Mouse (Mus musculus) neural tube, embryonic 11.5 days (tissue): ENCODE results near the gene Cwc25. TPM values are rescaled to one million over a fixed set of nuclear protein-coding genes. Genes with fewer than 3 reads are reported as not detected.

ENCODE experiments used
- ATAC-seq: fragments of 200-750 bp; cut with Nextera tagmentation; 2 replicates; pipeline ENCODE4 v1.8.0; 2017; ENCODE audit warnings: moderate number of reproducible peaks, mild to moderate bottlenecking, moderate TSS enrichment, moderate library complexity; ENCODE audit not compliant: insufficient read depth, low FRiP score, low TSS enrichment
- DNase-seq: peaks from one replicate; pipeline ENCODE4 v3.0.0-alpha.2; 2015; ENCODE audit warnings: low spot score
- H3K27ac ChIP-seq: fragments of 300-500 bp; sonication (generic); 2 replicates; pipeline ENCODE4 v1.5.1; 2014; ENCODE audit warnings: low read depth, mild to moderate bottlenecking, low read length
- H3K27me3 ChIP-seq: fragments of 300-500 bp; sonication (generic); 2 replicates; pipeline ENCODE4 v1.6.1; 2014; ENCODE audit warnings: mild to moderate bottlenecking, low read length, mixed read lengths; ENCODE audit not compliant: control insufficient read depth, insufficient read depth
- H3K36me3 ChIP-seq: fragments of 300-500 bp; sonication (generic); 2 replicates; pipeline ENCODE4 v1.6.1; 2014; ENCODE audit warnings: mild to moderate bottlenecking, low read length, moderate library complexity, mixed read lengths; ENCODE audit not compliant: control insufficient read depth, insufficient read depth
- H3K4me1 ChIP-seq: fragments of 300-500 bp; sonication (generic); 2 replicates; pipeline ENCODE4 v1.6.1; 2014; ENCODE audit warnings: low read length, mixed read lengths; ENCODE audit not compliant: control insufficient read depth, insufficient read depth
- H3K4me2 ChIP-seq: fragments of 300-500 bp; sonication (generic); 2 replicates; pipeline ENCODE4 v1.6.1; 2014; ENCODE audit warnings: low read depth, mild to moderate bottlenecking, moderate library complexity
- H3K4me3 ChIP-seq: fragments of 300-500 bp; sonication (generic); 2 replicates; pipeline ENCODE4 v1.5.1; 2014; ENCODE audit warnings: low read depth, low read length
- H3K9ac ChIP-seq: fragments of 300-500 bp; sonication (generic); 2 replicates; pipeline ENCODE4 v1.6.1; 2014; ENCODE audit warnings: mild to moderate bottlenecking, low read length
- H3K9me3 ChIP-seq: fragments of 300-500 bp; sonication (generic); 2 replicates; pipeline ENCODE4 v1.6.1; 2016; ENCODE audit warnings: low read length; ENCODE audit not compliant: control insufficient read depth
- WGBS: fragments of 180-500 bp; shearing (Covaris S2); extraction: QIAGEN DNeasy Blood & Tissue Kit; methylation state at CpG from one replicate; pipeline ENCODE4 v1.1.7; 2014; 5-methylcytosine and 5-hydroxymethylcytosine counted together
- polyA plus RNA-seq: library from polyadenylated mRNA; unstranded; fragments of >200 nt; fragmentation: Nextera tagmentation; extraction: Ambion mirVana; gene quantifications from 2 replicates; pipeline ENCODE4 v1.2.1, GENCODE M21; 2014

Cwc25 gene
- polyA plus RNA-seq, 1 experiment from 2014 or later: 13.7 TPM

DNA sequence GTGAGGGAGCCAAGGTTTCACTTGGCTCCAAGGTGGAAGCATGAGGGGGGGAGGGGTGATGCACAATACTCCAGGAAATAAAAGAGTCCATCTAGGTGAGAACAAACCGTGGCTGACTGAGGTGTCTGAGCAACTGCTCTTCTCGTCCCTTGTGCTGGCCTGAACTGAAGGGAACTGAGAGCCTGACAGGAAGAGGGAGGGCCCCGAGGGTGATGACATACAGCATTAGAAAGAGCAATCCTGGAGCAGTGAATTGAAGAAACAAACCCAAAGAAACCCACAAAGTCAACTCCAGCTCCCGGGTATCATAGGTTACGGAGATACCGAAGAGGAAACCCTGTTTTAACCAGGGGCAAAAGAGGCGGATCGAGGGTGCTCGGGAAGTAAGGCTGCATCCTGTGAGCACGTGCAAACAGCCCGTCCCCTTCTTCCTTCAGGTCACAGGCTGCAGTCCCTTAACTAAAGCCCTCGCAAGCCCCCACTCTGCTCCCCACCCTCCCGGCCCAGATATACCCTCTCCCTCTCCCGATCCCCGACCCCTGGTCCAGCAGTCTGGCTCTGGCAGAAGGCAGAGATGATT lies 48.0 kb downstream of the Cwc25 start:
- DNase-seq (no peak), ATAC-seq (no peak)
- H3K9me3 ChIP-seq: no peaks in the 10 kb centered on the region; the same call in 1 of the 2 replicates
- no peak overlapping the region for H3K9ac ChIP-seq
- H3K27me3 ChIP-seq: no peaks in the 10 kb centered on the region
- no peak overlapping the region for H3K4me3 ChIP-seq
- H3K4me1 ChIP-seq: no peaks in the 10 kb centered on the region
- WGBS: 90% methylated on average over 15 of the region's 15 CpGs
- peaks cover 21% of the 10 kb centered on the region for H3K36me3 ChIP-seq
- H3K27ac ChIP-seq: no peak overlapping the region
- H3K4me2 ChIP-seq: no peak overlapping the region

- no peak overlapping the region for H3K4me2 ChIP-seq
- H3K4me1 ChIP-seq: no peaks in the 10 kb centered on the region
- no peak for ATAC-seq
- no peaks in the 10 kb centered on the region for H3K27me3 ChIP-seq
- H3K9me3 ChIP-seq: no peaks in the 10 kb centered on the region; the same call in 1 of the 2 replicates
- WGBS: 89% methylated on average over 26 of the region's 26 CpGs
- no peak overlapping the region for H3K27ac ChIP-seq
- peaks cover 21% of the 10 kb centered on the region for H3K36me3 ChIP-seq
- no peak for DNase-seq
- H3K4me3 ChIP-seq: no peak overlapping the region
- H3K9ac ChIP-seq: no peak overlapping the region
Observed at GRCm38 (mm10) chr11:97717369-97718280, 48.7 kb downstream of the Cwc25 start.

DNA sequence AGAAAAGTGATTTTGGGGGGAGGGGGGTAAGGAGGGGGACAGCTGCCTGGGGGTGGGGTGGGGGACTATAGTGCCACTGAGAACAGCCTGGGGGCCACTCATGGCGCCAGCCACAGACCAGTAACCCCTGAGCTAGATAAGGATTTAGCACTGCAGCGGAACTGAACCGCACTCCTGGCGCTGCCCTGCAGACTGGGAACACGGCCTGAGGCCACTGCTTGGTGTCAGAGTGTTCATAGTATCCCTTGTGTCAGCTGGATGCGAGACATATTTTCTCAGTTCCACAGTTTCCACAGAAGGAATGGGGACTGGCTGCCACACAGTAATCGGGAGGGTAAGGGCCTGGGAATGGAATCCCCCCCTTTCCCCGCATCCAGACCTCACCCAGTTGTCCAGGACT lies 50.3 kb downstream of the Cwc25 start:
- Histone ChIP-seq H3K36me3 (peaks cover 12% of the 10 kb centered on the region), H3K27me3 (no peaks in the 10 kb centered on the region), H3K27ac (no peak overlapping the region), H3K4me1 (no peaks in the 10 kb centered on the region), H3K4me2 (no peak overlapping the region), H3K4me3 (no peak overlapping the region), H3K9me3 (no peaks in the 10 kb centered on the region), H3K9ac (no peak overlapping the region)
- DNase-seq (no peak), ATAC-seq (no peak)
- WGBS: 88% methylated on average over 8 of the region's 8 CpGs

DNA sequence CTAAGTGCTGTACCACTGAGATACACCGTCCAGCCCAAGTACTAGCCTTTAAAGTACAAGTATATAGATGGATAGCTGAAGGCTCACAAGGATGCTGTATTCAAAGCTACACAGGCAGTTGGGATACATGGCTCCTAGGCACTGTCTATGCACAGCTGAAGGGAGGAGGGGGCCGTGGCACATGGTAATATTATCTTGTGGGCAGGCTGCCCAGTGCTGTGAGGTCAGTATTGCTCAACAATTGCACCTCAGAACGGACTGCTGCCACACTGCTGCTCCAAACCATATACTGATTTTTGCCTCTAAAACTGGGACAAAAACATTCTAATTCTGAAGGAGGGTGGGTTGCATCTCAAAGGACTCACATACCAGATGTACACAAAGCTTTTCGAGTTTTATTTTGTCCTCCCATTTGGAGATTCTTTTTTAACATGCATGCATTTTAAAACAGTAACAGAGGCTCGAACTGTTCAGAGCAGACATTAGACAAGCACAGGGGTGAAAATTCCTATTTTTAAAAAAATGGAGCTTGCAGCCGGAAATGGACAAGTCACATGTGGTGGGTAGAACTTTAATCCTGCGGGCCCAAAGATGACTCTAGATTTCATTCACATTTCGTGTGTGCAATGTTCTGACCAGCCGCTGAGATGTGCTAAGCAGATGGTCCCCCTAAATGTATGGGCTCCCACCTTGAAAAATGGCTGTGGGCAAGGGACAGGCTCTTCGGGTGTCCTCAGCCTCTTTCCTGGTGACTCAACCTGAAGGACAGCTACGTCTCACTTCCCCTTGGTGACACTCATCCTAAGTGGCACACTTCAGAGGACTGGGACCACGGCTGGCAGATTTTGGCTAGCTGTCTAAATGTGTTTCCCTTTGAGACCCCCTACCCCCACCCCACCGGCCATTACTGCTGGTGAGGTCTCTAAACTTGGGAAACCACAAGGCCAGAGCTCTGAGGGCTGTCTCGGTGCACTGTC lies 51.3 kb downstream of the Cwc25 start:
- DNase-seq (no peak), ATAC-seq (no peak)
- Histone ChIP-seq H3K9me3 (no peaks in the 10 kb centered on the region), H3K9ac (no peak overlapping the region), H3K27me3 (no peaks in the 10 kb centered on the region), H3K27ac (no peak overlapping the region), H3K4me2 (no peak overlapping the region), H3K4me3 (no peak overlapping the region), H3K4me1 (no peaks in the 10 kb centered on the region), H3K36me3 (peaks cover 10% of the 10 kb centered on the region)
- 93% methylated on average over 14 of the region's 14 CpGs for WGBS

GRCm38 (mm10) chr11:97714356-97714755 lies 52.0 kb downstream of the Cwc25 start:
- no peak for DNase-seq
- WGBS: 95% methylated on average over 3 of the region's 3 CpGs
- no peak for ATAC-seq

DNA sequence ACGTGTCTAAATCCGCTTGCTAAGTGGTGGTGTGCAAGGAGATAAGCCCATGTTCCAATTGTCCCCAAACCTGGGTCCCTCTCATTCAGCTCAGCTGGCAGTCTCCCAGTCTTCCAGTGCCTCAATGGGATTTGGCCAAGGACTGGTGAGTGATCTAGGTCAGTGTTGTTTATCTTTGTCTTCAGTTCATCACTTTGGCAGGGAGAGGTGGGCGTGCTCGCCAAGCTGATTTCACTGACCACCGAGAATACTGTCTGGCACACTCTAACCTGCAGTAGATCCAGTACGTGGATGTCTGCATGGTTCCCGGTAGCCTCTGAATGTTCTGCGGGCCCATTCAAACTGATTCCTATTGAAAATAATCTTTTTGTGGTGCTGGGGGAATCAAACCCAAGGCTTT lies 52.5 kb downstream of the Cwc25 start:
- no peak overlapping the region for H3K4me3 ChIP-seq
- H3K9ac ChIP-seq: no peak overlapping the region
- H3K36me3 ChIP-seq: peaks cover 7% of the 10 kb centered on the region
- H3K4me2 ChIP-seq: no peak overlapping the region
- H3K9me3 ChIP-seq: no peaks in the 10 kb centered on the region
- no peaks in the 10 kb centered on the region for H3K27me3 ChIP-seq
- DNase-seq: no peak
- WGBS: 91% methylated on average over 8 of the region's 8 CpGs
- H3K27ac ChIP-seq: no peak overlapping the region
- H3K4me1 ChIP-seq: no peaks in the 10 kb centered on the region
- ATAC-seq: no peak

More at GRCm38 (mm10) chr11:97714356-97714755, 52.0 kb downstream of the Cwc25 start:
- no peak overlapping the region for H3K4me2 ChIP-seq
- H3K27me3 ChIP-seq: no peaks in the 10 kb centered on the region
- no peak overlapping the region for H3K27ac ChIP-seq
- H3K4me1 ChIP-seq: no peaks in the 10 kb centered on the region
- no peak overlapping the region for H3K4me3 ChIP-seq
- no peak overlapping the region for H3K9ac ChIP-seq
- peaks cover 7% of the 10 kb centered on the region for H3K36me3 ChIP-seq
- no peaks in the 10 kb centered on the region for H3K9me3 ChIP-seq

GRCm38 (mm10) chr11:97712286-97712685 lies 54.1 kb downstream of the Cwc25 start:
- H3K4me1 ChIP-seq: no peaks in the 10 kb centered on the region

DNA sequence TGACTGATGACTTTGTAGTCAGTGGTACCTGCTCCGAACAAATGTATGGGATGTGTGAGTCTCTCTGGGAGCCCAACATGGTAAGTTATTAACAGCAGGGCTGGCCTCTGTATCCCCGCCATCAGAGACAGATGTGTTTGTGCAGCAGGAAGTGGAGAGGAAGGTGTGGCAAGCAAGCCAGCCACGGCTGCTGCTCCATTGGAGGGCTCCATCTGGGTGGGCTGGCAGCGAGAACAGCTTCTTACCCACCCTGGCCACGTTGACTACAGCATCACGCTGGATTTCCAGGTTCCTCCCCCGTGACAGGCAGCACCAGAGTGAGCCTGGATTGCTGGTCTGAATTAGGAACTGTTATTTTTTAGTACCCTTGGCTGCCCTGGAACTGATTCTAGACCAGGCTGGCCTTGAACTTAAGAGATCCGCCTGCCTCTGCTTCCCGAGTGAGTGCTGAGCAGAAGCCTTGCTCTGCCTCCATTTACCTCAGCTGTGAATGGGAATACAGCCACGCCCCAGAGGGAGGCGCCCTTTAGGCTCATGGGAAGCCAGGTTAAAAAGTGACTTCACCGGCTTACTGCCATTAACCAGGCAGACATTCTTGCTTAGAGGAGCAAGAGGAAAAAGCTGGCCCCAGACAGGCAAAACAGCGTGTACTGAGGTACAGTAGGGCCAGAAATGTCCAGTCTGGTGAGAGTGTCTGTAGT lies 55.0 kb downstream of the Cwc25 start:
- 83% methylated on average over 13 of the region's 13 CpGs for WGBS
- H3K27me3 ChIP-seq: no peaks in the 10 kb centered on the region
- no peak overlapping the region for H3K4me2 ChIP-seq
- no peaks in the 10 kb centered on the region for H3K4me1 ChIP-seq
- peaks cover 10% of the 10 kb centered on the region for H3K36me3 ChIP-seq
- no peaks in the 10 kb centered on the region for H3K9me3 ChIP-seq
- H3K27ac ChIP-seq: no peak overlapping the region
- ATAC-seq: no peak
- no peak overlapping the region for H3K9ac ChIP-seq
- no peak for DNase-seq
- no peak overlapping the region for H3K4me3 ChIP-seq

More at GRCm38 (mm10) chr11:97712286-97712685, 54.1 kb downstream of the Cwc25 start:
- H3K27me3 ChIP-seq: no peaks in the 10 kb centered on the region
- no peak overlapping the region for H3K4me2 ChIP-seq
- no peak for ATAC-seq
- WGBS: 95% methylated on average over 15 of the region's 15 CpGs
- H3K27ac ChIP-seq: no peak overlapping the region
- H3K9me3 ChIP-seq: no peaks in the 10 kb centered on the region
- no peak overlapping the region for H3K4me3 ChIP-seq
- no peak overlapping the region for H3K9ac ChIP-seq
- peaks cover 4% of the 10 kb centered on the region for H3K36me3 ChIP-seq
- DNase-seq: no peak
